Mouse (Mus musculus) olfactory bulb, adult 2 months (tissue): Measurements from ENCODE around the gene Tlcd1.

Source experiments
- CTCF ChIP-seq: fragments of 200-500 bp; IDR thresholded peaks from 2 replicates; pipeline ENCODE4 v1.5.1; 2012; ENCODE audit warnings: low read depth, mild to moderate bottlenecking, low read length, moderate library complexity; ENCODE audit not compliant: insufficient read depth
- POLR2A ChIP-seq: fragments of 200-500 bp; IDR thresholded peaks from 2 replicates; pipeline ENCODE4 v1.6.1; 2012; ENCODE audit warnings: mild to moderate bottlenecking, low read depth, low read length, moderate library complexity; ENCODE audit not compliant: insufficient read depth

DNA sequence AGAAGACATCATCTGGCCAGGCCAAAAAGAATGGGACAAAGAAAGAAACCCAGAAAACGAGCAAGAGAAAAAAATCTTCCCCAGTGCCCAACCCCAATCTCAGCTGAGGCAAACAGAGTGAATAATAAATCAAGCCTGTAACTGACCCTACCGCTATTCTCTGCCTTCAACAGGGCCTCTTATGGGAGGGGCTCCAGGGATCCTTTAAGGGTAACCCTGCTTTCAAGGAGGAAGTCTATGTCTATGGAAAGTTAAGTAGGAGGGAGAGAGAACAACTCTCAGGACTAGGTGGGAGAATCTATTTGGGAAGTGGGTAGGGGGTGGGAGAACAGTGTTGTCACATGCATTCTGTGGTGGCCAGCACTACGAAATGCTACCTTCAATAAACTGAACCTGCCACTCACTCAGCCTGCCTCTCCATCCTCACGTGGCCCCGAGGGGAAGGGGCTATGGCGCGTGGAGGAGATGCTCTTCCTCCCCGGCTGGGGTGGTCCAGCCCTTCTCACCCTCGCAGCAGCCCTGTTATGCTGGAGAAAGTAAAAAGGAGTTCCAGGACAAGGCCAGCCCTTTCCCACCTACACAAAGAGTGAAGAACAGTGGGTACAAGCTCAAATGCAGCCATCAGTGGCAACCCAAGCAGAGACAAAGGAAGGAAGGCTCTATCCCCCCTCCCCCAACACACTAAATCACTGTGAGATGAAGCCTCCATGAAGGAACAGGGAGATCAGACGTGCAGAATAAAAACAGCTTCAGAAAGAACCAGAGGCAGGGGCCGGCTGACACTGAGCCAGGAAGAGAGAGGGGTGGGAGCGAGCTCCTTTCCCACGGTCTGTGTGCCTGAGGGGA, 29.1 kb downstream of the Tlcd1 start:
- TF ChIP-seq POLR2A (no peak), CTCF (no peak)
